Mouse (Mus musculus) small intestine, adult 10 weeks (tissue): ENCODE results near the gene Olfr456. TPM values are rescaled to one million over a fixed set of nuclear protein-coding genes. Genes with fewer than 3 reads are reported as not detected.

Experiments used
- polyA plus RNA-seq: library from polyadenylated mRNA; stranded (reverse); fragments of 350-450 nt; fragmentation: Illumina TruSeq; extraction: RNeasy Lipid Tissue Mini Kit (QIAGEN cat#74804); gene quantifications from one replicate; pipeline ENCODE4 v1.2.3, GENCODE M21; 2014; ENCODE audit warnings: low replicate concordance

Gene Olfr456
- not detected for polyA plus RNA-seq

DNA sequence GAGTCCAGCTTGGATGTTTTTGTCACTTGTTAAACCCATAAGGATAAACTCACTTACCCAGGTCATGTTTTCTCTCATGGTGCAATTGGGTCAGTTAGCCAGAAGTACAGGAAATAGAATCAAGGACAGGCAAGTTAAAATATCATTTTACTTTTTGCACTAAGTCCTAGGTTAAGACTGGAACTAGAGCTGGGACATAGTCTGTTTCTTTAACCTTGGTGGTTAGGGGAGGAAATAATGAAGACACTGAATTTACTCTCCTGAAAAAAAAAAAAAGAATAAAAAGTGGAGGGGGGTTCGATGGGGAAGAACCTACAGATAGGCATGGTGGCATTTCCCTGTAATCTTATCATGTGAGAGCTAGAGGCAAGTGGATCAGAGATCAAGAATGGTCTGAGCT, at the start of gene Olfr456:
Olfr456 (minus strand) TSS at position 101 of the 400 bp plus-strand sequence.

DNA sequence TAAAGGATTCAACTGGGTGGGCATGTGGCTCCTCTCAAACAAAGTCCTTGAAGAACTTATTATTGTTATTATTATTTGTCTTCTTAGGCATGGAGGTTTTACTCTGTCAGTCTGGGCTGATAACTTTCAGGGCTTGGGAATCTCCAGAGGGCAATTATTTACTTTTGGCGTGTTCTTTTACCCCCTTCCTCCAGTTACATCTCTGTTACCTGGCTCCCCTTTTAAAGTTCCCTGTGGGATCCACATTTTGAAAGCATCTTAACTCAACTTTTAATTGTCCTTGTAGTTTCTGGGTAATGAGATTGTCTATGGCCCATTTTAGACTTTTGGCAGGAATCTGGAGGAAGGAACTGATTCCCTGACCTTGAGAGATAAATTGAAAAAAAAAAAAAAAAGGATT, 10.8 kb downstream of the Olfr456 start, which contains the start of gene Olfr457:
Olfr457 (minus strand) TSS at position 101 of the 400 bp plus-strand sequence.

DNA sequence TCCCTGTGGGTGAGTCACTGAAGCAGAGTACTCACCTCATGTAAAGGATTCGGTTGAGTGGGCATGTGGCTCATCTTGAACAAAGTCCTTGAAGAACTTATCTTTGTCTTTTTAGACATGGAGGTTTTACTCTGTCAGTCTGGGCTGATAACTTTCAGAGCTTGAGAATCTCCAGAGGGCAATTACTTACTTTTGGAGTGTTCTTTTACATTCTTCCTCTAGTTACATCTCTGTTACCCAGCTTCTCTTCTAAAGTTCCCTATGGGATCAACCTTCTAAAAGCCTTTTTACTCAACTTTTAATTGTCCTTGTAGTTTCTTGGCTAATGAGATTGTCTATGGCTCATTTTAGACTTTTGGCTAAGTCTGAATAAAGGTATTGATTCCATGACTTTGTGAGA, 21.9 kb downstream of the Olfr456 start, which contains the start of gene Olfr458:
Olfr458 (minus strand) TSS at position 101 of the 400 bp plus-strand sequence.

Other genes with a start within 250 kb of the Olfr456 start
- gene Gstk1, start 241.3 kb downstream of the Olfr456 start, polyA plus RNA-seq = 48.8 TPM
- 54.1 TPM for gene Tmem139, start 225.2 kb downstream of the Olfr456 start, polyA plus RNA-seq
- 67.1 TPM for gene Casp2, start 222.2 kb downstream of the Olfr456 start, polyA plus RNA-seq
- 0.15 TPM for gene Clcn1, start 200.5 kb downstream of the Olfr456 start, polyA plus RNA-seq
- 0.15 TPM for gene Fam131b, start 162.6 kb downstream of the Olfr456 start, polyA plus RNA-seq
- 0.85 TPM for gene Zyx, start 137.6 kb downstream of the Olfr456 start, polyA plus RNA-seq
- 7.2 TPM for gene Epha1, start 113.9 kb downstream of the Olfr456 start, polyA plus RNA-seq
- gene Tas2r143, start 87.0 kb downstream of the Olfr456 start, polyA plus RNA-seq = not detected
- gene Tas2r135, start 81.8 kb downstream of the Olfr456 start, polyA plus RNA-seq = not detected
- not detected for gene Tas2r126, start 52.7 kb downstream of the Olfr456 start, polyA plus RNA-seq
- not detected for gene Olfr458, start 22.0 kb downstream of the Olfr456 start, polyA plus RNA-seq
- not detected for gene Olfr457, start 10.9 kb downstream of the Olfr456 start, polyA plus RNA-seq
- not detected for gene Olfr455, start 60.4 kb upstream of the Olfr456 start, polyA plus RNA-seq
- not detected for gene Tcaf3, start 110.5 kb upstream of the Olfr456 start, polyA plus RNA-seq
- 13.3 TPM for gene Tcaf2, start 158.0 kb upstream of the Olfr456 start, polyA plus RNA-seq
- 11.4 TPM for gene Tcaf1, start 222.9 kb upstream of the Olfr456 start, polyA plus RNA-seq